Mouse (Mus musculus) hematopoietic stem cell, adult 5-6 weeks (primary cell): ENCODE results near the gene Palld. TPM values are rescaled to one million over a fixed set of nuclear protein-coding genes. Genes with fewer than 3 reads are reported as not detected.

Source experiments
- ATAC-seq, 2 experiments: fragments of 125-278 bp in 1 of 2; replicated peaks in 1 of 2; 2 replicates each; pipeline ENCODE4 v1.8.0; 2016 to 2017; ENCODE audit warnings: inconsistent platforms in 2 of 2, mild to moderate bottlenecking in 2 of 2, moderate number of reproducible peaks in 2 of 2, low read depth in 1 of 2, moderate TSS enrichment in 1 of 2; ENCODE audit not compliant: low FRiP score in 2 of 2, poor library complexity in 2 of 2, severe bottlenecking in 2 of 2, insufficient read depth in 1 of 2, low TSS enrichment in 1 of 2
- total RNA-seq: library from RNA; stranded (forward); fragments of 172-1452, 232-1000 nt; gene quantifications from 2 replicates; pipeline ENCODE4 v1.2.3, GENCODE M21; 2017

Gene Palld
- total RNA-seq, 1 experiment from 2014 or later: 2.2 TPM

DNA sequence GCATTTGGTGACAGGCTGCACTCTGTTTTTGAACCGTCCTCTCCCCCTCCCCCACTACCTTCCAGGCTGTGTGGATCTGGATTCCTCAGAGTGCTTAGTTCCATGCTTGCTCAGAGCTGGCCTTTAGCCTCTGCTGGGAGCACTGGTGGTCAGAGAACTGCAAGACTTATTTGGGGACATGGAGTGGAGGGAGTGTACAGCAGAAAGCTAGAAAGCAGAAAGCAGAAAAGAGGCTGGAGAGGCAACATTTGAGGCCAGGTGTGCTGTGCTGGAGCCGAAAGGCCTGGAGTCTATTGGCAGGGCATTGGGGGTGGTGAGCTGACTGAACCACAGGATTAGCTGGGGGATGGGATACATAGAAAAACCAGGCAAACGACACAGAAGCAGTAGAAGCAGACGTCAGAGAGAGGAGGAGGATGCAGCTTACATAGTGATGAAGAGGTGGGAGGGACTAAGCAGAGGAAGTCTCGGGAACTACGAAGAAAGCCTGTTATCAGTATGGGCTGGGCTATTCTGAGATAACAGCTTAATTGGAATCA lies 188.1 kb downstream of the Palld start:
- no peak for ATAC-seq

DNA sequence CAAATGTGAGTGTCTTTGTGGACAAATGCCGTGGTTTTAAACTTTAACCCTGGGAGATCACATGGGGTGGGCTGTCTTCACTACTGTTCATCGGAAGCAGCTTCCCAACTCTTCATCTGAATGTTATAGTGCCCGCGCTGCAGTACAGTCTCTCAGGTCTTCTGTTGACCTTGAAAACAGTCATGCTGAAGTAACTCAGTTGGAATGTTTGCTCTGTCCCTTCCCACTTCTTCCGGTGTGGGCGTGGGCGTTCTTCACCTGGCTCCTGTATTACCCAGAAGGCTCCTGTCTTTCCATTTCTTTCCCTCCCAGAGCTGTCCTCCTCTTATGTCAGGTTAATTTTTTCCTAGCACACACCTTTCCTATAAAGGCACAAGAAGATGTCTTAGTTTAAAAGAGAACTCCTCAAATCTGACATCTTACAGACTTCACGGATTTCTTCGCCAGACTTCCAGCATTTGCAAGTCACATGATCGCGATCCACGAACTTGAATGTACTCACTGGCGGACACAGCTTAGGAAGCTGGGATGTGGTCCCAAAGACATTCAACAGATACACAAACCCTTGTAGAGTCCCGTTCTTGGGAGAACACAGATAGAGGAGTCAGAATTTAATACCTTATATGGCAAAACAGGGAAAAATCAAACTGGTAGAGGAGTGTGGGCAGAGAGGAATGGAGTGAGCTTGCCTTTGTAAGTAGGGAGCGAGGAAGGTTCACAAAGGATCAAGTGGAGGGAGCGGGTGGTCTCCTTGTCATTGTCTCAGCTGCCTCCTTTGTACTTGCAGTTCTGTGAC lies 189.1 kb downstream of the Palld start:
- ATAC-seq: no peak

DNA sequence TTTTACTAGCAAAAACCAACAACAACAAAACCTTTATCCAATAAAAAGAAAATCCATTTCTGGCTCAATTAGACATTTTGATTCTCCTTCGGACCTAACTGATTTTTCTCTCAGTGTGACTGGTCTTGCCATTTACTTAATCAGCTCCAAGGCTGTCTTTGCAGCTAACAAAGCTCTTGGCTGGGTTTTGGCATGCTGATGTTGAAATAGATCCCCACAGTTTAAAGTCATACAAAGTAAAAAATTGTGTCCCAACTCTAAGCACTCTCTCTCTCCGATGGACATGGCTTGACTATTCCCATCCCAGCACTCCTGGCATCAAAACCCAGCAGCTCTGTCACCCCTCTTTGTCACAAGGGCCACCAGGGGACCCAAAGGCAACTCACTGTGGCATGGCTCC lies 190.1 kb downstream of the Palld start:
- no peak for ATAC-seq

DNA sequence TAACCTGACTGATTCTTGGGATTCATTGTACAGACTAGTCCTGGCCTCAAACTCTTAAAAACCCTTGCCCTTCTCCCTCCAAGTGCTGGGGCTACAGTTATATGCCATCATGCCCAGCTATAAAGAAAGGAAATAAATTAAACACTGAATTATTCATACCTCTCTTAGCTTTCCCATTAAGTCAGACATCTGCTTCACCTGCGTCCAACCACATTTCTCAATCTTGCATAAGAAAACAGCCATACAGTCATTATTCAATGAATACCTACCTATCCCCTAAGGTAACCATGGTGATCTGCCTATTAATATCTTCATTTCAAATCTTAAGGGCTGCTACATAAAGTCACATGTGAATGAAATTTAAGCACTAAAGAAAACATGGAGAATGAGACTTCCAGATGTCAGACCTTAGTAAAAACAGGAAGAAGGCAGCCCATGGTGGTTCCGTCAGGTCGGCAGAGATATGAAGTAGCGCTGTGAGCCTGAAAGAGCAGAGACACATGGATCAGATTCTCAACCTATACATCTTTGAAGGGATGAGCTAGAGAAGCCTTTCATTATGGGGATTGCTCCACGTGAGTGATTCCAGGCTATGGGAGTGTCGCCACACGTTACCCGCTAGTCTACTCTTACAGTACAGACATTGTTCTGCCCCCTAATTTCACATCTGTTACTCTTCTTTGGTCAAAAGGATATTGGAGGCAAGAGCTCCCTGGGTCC lies 193.7 kb downstream of the Palld start:
- ATAC-seq: no peak

DNA sequence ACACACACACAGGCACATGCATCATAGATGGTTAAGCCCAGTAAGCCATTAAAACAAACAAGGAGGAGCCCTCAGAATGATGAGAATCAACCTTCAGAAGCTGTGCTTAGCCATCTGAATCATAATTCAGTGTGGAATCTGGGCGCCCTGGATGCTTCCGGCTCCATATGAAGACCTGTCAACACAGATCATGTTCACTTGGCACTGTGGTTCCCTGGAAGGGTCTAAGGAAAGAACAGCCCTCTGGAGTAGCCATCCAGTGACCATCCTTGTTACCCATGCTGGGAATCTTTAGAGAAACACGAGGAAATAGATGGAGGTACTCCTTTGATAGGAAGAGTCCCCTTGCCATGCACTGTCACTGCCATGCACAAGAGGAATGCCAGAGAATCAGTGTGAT lies 197.0 kb downstream of the Palld start:
- ATAC-seq: no peak

DNA sequence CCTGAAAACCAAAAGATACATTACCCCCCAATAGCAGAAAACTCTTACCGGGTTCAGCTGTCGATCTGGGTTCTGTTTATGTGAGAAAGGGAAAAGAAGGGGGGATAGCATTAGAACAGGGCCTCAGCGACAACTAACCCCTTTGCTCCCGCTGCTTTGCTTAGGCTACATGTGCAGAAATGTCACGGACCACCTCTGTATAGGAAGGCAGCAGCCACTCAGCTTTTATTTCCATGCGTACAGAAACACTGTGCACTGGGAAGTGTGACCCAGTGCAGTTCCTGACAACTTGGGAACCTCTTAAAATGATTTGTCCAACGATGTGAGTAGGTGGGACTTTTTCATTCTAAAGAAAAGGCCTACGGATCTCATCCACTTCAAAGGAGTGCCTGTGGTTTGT lies 200.4 kb downstream of the Palld start:
- no peak for ATAC-seq

DNA sequence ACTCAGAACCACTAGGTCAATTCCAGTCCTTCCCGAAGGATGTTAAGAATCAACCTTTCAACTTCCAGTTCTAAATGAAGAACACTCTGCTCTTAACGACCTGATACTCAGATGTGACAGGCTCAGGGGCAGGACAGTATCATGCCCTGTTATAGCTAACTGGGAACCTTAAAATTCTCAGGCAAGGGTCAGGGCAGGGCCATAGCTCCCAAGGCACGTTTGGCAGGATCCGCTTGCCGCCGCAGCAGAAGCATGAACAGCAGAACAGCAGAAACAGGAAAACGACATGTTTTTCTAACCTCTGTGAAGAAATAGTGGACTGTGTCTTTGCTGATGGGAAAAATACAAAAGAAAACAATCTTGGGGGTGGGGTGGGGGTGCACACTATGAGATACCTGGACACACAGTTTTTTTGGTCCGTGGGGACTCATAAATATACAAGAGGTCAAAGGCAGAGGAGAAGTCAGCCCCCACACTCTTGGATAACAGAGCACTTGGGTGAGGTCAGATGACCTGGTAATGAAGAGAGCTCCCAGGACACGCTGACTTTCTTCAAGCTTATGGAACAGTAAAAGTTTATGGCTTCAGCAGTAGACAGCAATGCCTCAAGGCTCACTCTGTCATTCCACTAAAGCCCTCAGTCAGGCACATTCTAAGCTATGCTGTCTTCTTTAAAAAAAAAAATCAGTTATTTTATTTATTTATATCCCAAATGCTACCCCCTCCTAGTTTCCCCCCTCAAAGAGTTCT lies 201.4 kb downstream of the Palld start:
- ATAC-seq: no peak

DNA sequence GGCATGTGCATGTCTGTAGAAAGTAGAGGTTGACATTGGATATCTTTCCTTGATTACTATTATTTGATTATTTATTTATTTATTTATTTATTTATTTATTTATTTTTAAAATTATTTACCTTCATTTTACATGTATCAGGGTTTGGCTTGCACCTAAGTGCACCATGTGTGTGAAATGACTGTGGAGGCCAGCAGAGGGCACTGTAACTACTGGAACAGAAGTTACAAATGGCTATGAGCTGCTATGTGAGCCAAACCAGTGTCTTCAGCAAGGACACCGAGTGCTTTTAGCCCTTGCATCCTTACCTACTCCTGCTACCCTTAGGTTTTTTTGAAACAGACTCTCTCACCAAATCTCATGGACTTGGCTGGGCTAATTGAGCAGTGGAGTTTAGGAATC lies 202.2 kb downstream of the Palld start:
- 0 out of 4 replicates have a peak, but pooled peaks of 1 of the 2 experiments have one; percentile 56 for ATAC-seq

DNA sequence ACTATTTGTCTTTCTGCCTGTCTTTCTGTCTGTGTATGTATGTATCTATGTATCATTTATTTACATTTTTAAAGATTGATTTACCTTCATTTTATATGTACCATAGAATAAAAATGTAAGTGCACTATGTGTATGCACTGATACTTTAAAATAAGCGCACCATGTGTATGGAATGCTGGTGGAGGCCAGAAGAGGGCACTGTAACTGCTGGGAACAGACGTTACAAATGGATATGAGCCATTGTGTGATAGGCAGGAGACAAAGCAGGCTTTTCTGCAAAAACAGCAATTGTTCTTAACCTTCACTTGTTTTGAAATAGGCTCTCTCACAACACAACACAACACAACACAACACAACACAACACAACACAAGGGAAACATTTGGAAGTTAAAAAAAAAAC lies 203.5 kb downstream of the Palld start:
- ATAC-seq: no peak

DNA sequence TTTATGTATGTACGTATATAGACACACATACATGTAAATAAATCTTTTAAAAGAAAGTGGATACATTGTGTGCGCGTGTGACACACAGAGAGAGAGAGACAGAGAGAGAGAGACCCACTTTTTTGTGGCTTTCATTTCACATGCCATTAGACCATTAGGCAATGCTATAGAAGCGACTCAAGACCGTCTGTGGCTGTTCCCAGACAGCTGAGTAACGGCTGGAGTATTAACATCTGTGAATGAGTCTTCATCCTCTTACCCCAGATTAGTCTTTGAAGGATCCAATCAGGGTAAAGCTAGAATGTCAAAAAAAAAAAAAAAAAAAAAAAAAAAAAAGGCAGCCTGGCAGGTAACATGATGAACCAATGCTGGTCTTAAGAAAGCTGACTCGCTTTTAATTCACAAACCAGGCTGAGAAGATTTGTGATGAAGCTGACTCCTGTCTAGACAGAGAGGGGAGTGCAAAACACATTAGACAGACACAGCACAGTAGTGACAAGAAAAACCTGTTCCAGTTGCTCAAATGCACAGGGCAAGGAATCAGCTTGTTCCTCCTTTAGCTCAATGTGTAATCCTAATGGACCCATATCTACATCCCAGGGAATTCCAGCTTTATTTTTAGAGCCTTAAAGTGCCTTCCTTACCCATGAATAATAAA lies 204.6 kb downstream of the Palld start:
- no peak for ATAC-seq

DNA sequence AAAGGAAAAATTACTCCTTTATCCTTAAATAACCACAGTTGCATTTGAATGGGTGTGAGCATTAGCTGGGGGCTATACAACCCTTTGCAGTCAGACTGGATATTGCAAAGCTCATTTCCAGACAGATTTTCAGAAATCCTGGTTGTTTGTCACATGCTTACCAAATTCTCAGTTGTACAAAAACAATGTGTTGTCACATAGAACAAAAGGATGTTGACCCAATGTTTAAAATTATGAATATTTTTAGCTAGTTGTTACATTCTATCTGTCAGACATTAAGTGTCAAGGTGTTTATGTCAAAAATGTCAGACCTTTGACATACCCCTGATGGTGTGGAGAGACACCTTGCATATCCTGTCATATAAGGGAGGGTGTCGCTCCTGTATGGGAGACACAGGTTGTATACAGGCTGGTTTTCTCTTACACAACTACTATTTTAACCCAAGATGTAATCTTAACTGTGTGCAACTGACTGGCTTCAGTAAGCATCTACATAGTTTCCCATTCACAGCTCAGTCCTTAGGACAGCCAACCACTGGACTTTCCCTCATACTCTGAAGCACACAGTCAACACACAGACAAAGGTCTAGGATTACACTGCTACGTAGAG lies 205.5 kb downstream of the Palld start:
- no peak for ATAC-seq

DNA sequence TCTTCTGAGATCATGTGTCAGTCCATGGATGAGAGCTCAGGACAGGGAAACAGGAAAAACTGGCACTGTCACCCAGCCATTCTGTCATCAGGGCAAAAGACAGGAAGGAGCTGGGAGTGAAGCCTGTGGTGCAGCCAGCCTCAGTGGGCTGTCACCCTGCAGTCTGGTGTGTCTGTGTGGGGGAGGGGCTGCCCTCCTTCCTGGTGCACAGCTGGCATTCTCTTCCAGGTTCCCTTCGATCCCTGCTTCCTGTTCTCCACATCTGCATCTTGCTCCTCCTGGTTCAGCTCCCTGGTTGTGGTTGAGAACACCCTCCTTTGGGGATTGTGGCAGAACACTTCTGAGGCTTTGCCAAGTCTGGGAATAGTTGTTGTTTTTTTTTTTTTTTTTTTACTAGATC lies 207.1 kb downstream of the Palld start:
- no peak for ATAC-seq

DNA sequence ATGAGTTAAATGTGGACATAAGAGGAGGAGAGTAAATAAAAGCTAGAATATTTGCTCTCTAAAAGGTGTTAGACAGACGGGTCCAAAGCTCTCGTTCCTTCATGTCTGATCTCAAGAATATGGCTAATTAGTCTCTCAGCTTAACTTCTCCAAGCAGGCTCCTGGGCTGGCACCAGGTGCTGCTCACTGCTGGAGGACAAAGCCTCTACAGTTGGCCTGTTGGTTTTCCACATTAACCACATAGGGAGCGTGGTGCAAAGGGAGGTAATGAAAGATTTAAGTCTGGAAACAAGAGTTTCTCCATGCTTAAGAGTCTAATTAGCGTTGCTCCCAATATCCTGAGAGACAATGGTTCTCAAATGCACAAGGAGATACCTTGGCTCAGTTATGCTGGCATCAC lies 209.6 kb downstream of the Palld start:
- no peak for ATAC-seq

DNA sequence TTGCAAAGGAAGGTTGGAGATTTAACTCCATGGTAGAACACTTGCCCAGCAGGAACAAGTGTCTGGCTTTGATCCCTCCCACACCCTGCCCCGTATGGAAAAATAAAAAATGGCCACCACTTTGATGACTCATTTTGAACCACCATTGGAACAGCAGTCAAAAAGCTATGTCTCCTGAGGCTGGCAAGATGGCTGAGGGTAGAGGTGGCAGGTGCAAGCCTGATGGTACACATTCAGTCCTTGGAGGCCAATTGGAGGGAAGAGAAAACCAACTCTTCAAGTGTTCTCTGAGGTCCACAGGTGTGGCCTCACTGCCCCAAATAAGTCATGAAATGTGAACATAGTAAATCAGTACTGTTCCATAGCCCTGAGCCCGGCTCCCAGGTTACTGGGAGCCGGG lies 210.4 kb downstream of the Palld start:
- ATAC-seq: no peak

DNA sequence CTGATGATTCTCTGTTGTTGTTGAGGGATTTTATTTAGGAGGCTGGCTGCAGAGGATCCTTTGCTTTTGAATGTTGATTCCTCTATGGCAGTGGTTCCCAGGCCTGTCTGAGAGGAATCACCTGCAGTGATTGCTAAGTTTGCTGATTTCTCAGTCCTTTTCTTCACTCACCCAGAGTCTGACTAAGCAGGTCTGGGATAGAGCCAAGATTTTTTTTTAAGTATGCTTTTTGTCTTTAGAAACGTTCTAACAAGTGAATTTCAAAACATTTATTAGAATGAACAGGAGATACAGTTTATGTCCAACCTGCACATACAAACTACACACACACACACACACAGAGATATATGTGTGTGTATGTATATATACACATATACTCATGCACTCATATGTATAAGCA lies 211.1 kb downstream of the Palld start:
- no peak for ATAC-seq

DNA sequence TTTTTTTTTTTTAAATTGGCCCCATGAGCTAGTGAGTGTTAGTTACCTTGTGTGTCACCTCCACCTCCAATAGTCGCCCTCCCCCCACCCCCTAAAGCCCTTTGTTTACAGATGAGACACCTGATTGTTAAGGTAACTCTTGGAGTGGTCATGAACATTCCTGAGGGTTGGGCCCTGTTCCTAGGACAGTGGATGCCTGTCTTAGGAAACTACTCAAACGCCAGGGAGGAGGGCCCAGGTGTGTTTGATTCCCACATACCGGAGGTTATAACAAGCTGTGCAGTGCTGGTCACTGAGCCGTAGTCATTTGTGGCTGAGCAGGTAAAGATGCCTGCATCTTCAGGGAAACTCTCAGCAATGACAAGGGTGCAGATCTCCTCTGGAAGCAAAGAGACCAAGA lies 215.4 kb downstream of the Palld start:
- no peak for ATAC-seq

DNA sequence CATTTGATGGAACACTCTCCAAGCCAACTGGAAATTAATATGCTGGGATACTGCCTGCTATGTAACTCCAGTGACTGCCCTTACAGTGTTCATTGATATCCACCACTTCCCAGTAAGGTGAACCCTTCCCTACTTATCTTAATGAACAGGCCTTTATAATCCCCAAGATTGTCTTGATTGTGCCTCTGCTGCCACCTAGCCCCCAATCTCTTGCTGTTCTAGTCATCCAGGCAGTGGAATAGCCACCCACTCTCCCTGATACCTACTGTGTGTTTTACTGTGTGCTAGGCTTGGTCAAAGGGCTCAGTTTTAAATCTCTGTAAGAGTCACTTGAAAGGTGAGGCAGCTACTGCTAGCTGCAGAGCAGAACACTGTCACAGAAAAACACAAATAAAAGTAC lies 216.2 kb downstream of the Palld start:
- no peak for ATAC-seq
